Mouse (Mus musculus): ENCODE measurements around the gene Ccp110.

- no peak for TF ChIP-seq CTCF (conservative IDR thresholded peaks at IDR 0.05; ENCODE audit: low read length)
- TF ChIP-seq NANOG (IDR thresholded peaks at IDR 0.05; ENCODE audit: borderline replicate concordance, low read length), result no peak
These were observed 20.9 kb downstream of the Ccp110 start for GRCm38 (mm10) chr7:118733225-118733624.

Measured in E14TG2a.4 (cell line).